Mouse (Mus musculus): ENCODE results near the gene Ces4a. TPM values are rescaled to one million over a fixed set of nuclear protein-coding genes. Genes with fewer than 3 reads are reported as not detected.
A peak's percentile ranks its signal among the peaks of the same experiment; 100 is the strongest.
"Not testable (repeated sequence)": the region's sequence is repeated elsewhere in the genome, so short reads cannot be mapped to it uniquely, and the experiment has no call there.

The Ces4a gene
- polyA plus RNA-seq, 1 experiment from 2014 or later: not detected

- H3K36me3 ChIP-seq: peaks cover 38% of the 10 kb centered on the region
- no peaks in the 10 kb centered on the region for H3K9me3 ChIP-seq (replicated peaks)
- H3K27ac ChIP-seq: peak overlapping the region; percentile 99
- H3K4me1 ChIP-seq: peaks cover 15% of the 10 kb centered on the region
- H3K4me3 ChIP-seq: peak overlapping the region; percentile 93
- DNase-seq (ENCODE audit: low spot score): no peak
- no peaks in the 10 kb centered on the region for H3K27me3 ChIP-seq (ENCODE audit: low read depth, poor library complexity, severe bottlenecking)
- 52% methylated on average over 6 of the region's 6 CpGs for WGBS
Measured at GRCm38 (mm10) chr8:105172003-105172362, 40.4 kb downstream of the Ces4a start.

- DNase-seq (ENCODE audit: low spot score); H3K27ac ChIP-seq; H3K4me3 ChIP-seq; H3K9me3 ChIP-seq (replicated peaks); H3K27me3 ChIP-seq (ENCODE audit: low read depth, poor library complexity, severe bottlenecking); H3K4me1 ChIP-seq: not testable (repeated sequence)
- WGBS: 95% methylated on average over 3 of the region's 3 CpGs
- peaks cover 64% of the 10 kb centered on the region for H3K36me3 ChIP-seq
Measured at GRCm38 (mm10) chr8:105175287-105175686, 43.7 kb downstream of the Ces4a start.

GRCm38 (mm10) chr8:105178211-105178800, 46.7 kb downstream of the Ces4a start:
- Histone ChIP-seq H3K27me3 (ENCODE audit: low read depth, poor library complexity, severe bottlenecking) (no peaks in the 10 kb centered on the region), H3K4me1 (no peaks in the 10 kb centered on the region; the same call in 1 of the 2 replicates), H3K9me3 (replicated peaks) (no peaks in the 10 kb centered on the region), H3K27ac (no peak overlapping the region), H3K36me3 (peaks cover 90% of the 10 kb centered on the region), H3K4me3 (no peak overlapping the region)
- no peak for DNase-seq (ENCODE audit: low spot score)
- WGBS: 86% methylated on average over 6 of the region's 6 CpGs

- peaks cover 91% of the 10 kb centered on the region for H3K36me3 ChIP-seq
Measured at GRCm38 (mm10) chr8:105182201-105182600, 50.6 kb downstream of the Ces4a start.

GRCm38 (mm10) chr8:105186467-105187005, 54.9 kb downstream of the Ces4a start:
- Histone ChIP-seq H3K36me3 (peaks cover 81% of the 10 kb centered on the region), H3K4me1 (no peaks in the 10 kb centered on the region), H3K4me3 (no peak overlapping the region), H3K27ac (no peak overlapping the region), H3K9me3 (replicated peaks) (no peaks in the 10 kb centered on the region), H3K27me3 (ENCODE audit: low read depth, poor library complexity, severe bottlenecking) (no peaks in the 10 kb centered on the region)
- WGBS: 84% methylated on average over 1 of the region's 1 CpGs
- no peak for DNase-seq (ENCODE audit: low spot score)

More at GRCm38 (mm10) chr8:105182201-105182600, 50.6 kb downstream of the Ces4a start:
- no peaks in the 10 kb centered on the region for H3K9me3 ChIP-seq (replicated peaks)
- no peaks in the 10 kb centered on the region for H3K27me3 ChIP-seq (ENCODE audit: low read depth, poor library complexity, severe bottlenecking)
- WGBS: 86% methylated on average over 1 of the region's 1 CpGs
- no peaks in the 10 kb centered on the region for H3K4me1 ChIP-seq
- H3K27ac ChIP-seq: no peak overlapping the region
- no peak overlapping the region for H3K4me3 ChIP-seq
- DNase-seq (ENCODE audit: low spot score): no peak

- Histone ChIP-seq H3K4me1 (no peaks in the 10 kb centered on the region), H3K36me3 (peaks cover 82% of the 10 kb centered on the region), H3K9me3 (replicated peaks) (no peaks in the 10 kb centered on the region), H3K27ac (no peak overlapping the region), H3K4me3 (no peak overlapping the region), H3K27me3 (ENCODE audit: low read depth, poor library complexity, severe bottlenecking) (no peaks in the 10 kb centered on the region)
- no peak for DNase-seq (ENCODE audit: low spot score)
- WGBS: 95% methylated on average over 5 of the region's 5 CpGs
Measured at GRCm38 (mm10) chr8:105192182-105192581, 60.6 kb downstream of the Ces4a start.

Other genes with a start within 250 kb of the Ces4a start
- not detected in 2 replicates for gene Ces2e, start 205.5 kb upstream of the Ces4a start, polyA plus RNA-seq (2016; fragmentation: Nextera tagmentation; extraction: Ambion mirVana)
- gene Ces2f, start 184.4 kb upstream of the Ces4a start, polyA plus RNA-seq (2016; fragmentation: Nextera tagmentation; extraction: Ambion mirVana): 0.09 TPM in 1 of 2 replicates, not detected in the other
- not detected in 2 replicates for gene Ces2g, start 170.1 kb upstream of the Ces4a start, polyA plus RNA-seq (2016; fragmentation: Nextera tagmentation; extraction: Ambion mirVana)
- gene Ces2h, start 130.9 kb upstream of the Ces4a start, polyA plus RNA-seq (2016; fragmentation: Nextera tagmentation; extraction: Ambion mirVana): not detected in 2 replicates
- gene Ces3a, start 83.2 kb upstream of the Ces4a start, polyA plus RNA-seq (2016; fragmentation: Nextera tagmentation; extraction: Ambion mirVana): not detected in 2 replicates
- gene Ces3b, start 48.0 kb upstream of the Ces4a start, polyA plus RNA-seq (2016; fragmentation: Nextera tagmentation; extraction: Ambion mirVana): not detected in 2 replicates
- gene Cbfb, start 38.9 kb downstream of the Ces4a start, polyA plus RNA-seq (2016; fragmentation: Nextera tagmentation; extraction: Ambion mirVana): 64.9 and 84.6 TPM in 2 replicates
- 25.4 and 26.6 TPM in 2 replicates for gene D230025D16Rik, start 93.3 kb downstream of the Ces4a start, polyA plus RNA-seq (2016; fragmentation: Nextera tagmentation; extraction: Ambion mirVana)
- 1.4 and 1.7 TPM in 2 replicates for gene B3gnt9, start 123.4 kb downstream of the Ces4a start, polyA plus RNA-seq (2016; fragmentation: Nextera tagmentation; extraction: Ambion mirVana)
- 11.4 and 12.1 TPM in 2 replicates for gene Tradd, start 132.8 kb downstream of the Ces4a start, polyA plus RNA-seq (2016; fragmentation: Nextera tagmentation; extraction: Ambion mirVana)
- 0.81 and 1.1 TPM in 2 replicates for gene Fbxl8, start 132.8 kb downstream of the Ces4a start, polyA plus RNA-seq (2016; fragmentation: Nextera tagmentation; extraction: Ambion mirVana)
- 0.10 TPM in 1 of 2 replicates, not detected in the other for gene Hsf4, start 138.0 kb downstream of the Ces4a start, polyA plus RNA-seq (2016; fragmentation: Nextera tagmentation; extraction: Ambion mirVana)
- 0.40 and 0.45 TPM in 2 replicates for gene Nol3, start 144.3 kb downstream of the Ces4a start, polyA plus RNA-seq (2016; fragmentation: Nextera tagmentation; extraction: Ambion mirVana)
- gene 4931428F04Rik, start 158.1 kb downstream of the Ces4a start, polyA plus RNA-seq (2016; fragmentation: Nextera tagmentation; extraction: Ambion mirVana): 13.9 and 19.2 TPM in 2 replicates
- 11.5 and 15.1 TPM in 2 replicates for gene Exoc3l, start 164.3 kb downstream of the Ces4a start, polyA plus RNA-seq (2016; fragmentation: Nextera tagmentation; extraction: Ambion mirVana)
- 144 and 160 TPM in 2 replicates for gene E2f4, start 165.9 kb downstream of the Ces4a start, polyA plus RNA-seq (2016; fragmentation: Nextera tagmentation; extraction: Ambion mirVana)
- 1.9 and 2.7 TPM in 2 replicates for gene Elmo3, start 173.8 kb downstream of the Ces4a start, polyA plus RNA-seq (2016; fragmentation: Nextera tagmentation; extraction: Ambion mirVana)
- 1.4 TPM in 2 replicates for gene Lrrc29, start 194.5 kb downstream of the Ces4a start, polyA plus RNA-seq (2016; fragmentation: Nextera tagmentation; extraction: Ambion mirVana)
- gene Tmem208, start 194.6 kb downstream of the Ces4a start, polyA plus RNA-seq (2016; fragmentation: Nextera tagmentation; extraction: Ambion mirVana): 102 and 105 TPM in 2 replicates
- 2.2 TPM in 2 replicates for gene Fhod1, start 216.2 kb downstream of the Ces4a start, polyA plus RNA-seq (2016; fragmentation: Nextera tagmentation; extraction: Ambion mirVana)
- gene Slc9a5, start 217.0 kb downstream of the Ces4a start, polyA plus RNA-seq (2016; fragmentation: Nextera tagmentation; extraction: Ambion mirVana): 4.5 and 6.3 TPM in 2 replicates
- 0.28 and 0.74 TPM in 2 replicates for gene Plekhg4, start 241.5 kb downstream of the Ces4a start, polyA plus RNA-seq (2016; fragmentation: Nextera tagmentation; extraction: Ambion mirVana)

Data from limb, embryonic 10.5 days (tissue).